ENCODE assay signal across 17 mouse cellular contexts in the genomic region with DNA sequence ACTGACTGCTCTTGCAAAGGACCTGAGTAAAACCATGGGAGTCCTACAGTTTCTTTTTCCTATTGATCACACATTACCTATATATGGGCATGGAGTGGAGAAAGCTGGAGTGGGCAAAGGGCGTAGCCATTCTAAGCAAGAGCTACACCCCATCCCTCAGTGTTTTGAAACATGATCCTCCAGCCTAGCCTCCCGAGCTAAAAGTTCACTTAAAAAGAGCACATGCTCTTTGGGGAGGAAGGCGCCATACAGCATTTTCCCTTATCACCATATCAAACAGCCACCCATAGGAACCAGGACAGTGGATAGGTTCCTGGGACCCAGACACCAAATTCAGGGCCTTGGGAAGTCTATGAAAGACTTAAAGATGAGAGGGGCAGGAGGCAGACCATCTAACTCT. TPM values are rescaled to one million over a fixed set of nuclear protein-coding genes. Genes with fewer than 3 reads are reported as not detected.
DNase-seq lines count a peak whose midpoint lies in the region; ATAC-seq and TF ChIP-seq lines count a peak whose summit lies in the region.
"Had no signal": no experiment of that assay in that cellular context is flagged by ENCODE, and none has a peak within 500 bp of the region (broad histone marks: within the 10 kb centered on the region; RNA-seq: fewer than 3 reads in every experiment).

No protein-coding gene starts in this region.

- H3K9ac ChIP-seq in limb, embryonic 12.5 days (replicated peaks) = no peak overlapping the region
- H3K9ac ChIP-seq in limb, embryonic 13.5 days = no peak overlapping the region
- no peak overlapping the region for H3K9ac ChIP-seq in stomach, embryonic 14.5 days (replicated peaks; ENCODE audit: low read depth, low read length)
- H3K9ac ChIP-seq: neural tube, embryonic 12.5 days had no signal

- 15% methylated on average over 3 of the region's 3 CpGs for WGBS in limb, embryonic 12.5 days
- 25% methylated on average over 3 of the region's 3 CpGs for WGBS in limb, embryonic 10.5 days
- 30% methylated on average over 3 of the region's 3 CpGs for WGBS in limb, embryonic 13.5 days
- 24% methylated on average over 3 of the region's 3 CpGs for WGBS in stomach, embryonic 14.5 days

- H3K4me3 ChIP-seq in gastrocnemius, adult 2 months = no peak overlapping the region
- H3K4me3 ChIP-seq in limb, embryonic 12.5 days (replicated peaks) = no peak overlapping the region
- H3K4me3 ChIP-seq in limb, embryonic 10.5 days = no peak overlapping the region
- no peak overlapping the region for H3K4me3 ChIP-seq in limb, embryonic 13.5 days
- H3K4me3 ChIP-seq in stomach, embryonic 14.5 days (ENCODE audit: low read depth, low read length) = no peak overlapping the region
- H3K4me3 ChIP-seq: neural tube, embryonic 12.5 days had no signal

- H3K4me1 ChIP-seq in limb, embryonic 12.5 days (replicated peaks) = peaks cover 45% of the 10 kb centered on the region
- H3K4me1 ChIP-seq in limb, embryonic 10.5 days = peaks cover 35% of the 10 kb centered on the region
- H3K4me1 ChIP-seq in limb, embryonic 13.5 days = peaks cover 71% of the 10 kb centered on the region
- H3K4me1 ChIP-seq in stomach, embryonic 14.5 days (ENCODE audit: control insufficient read depth, insufficient read depth, low read length) = peaks cover 71% of the 10 kb centered on the region

- ATAC-seq in limb, embryonic 12.5 days (ENCODE audit: insufficient number of reproducible peaks, insufficient read depth, low FRiP score, low TSS enrichment, low read depth) = no peak
- no peak for ATAC-seq in limb, embryonic 13.5 days (ENCODE audit: low FRiP score, low read depth)
- no peak for ATAC-seq in stomach, embryonic 14.5 days (ENCODE audit: insufficient number of reproducible peaks, insufficient read depth, low FRiP score, low read depth)
- no peak for ATAC-seq in granulocyte monocyte progenitor cell, adult 5-6 weeks (replicated peaks; ENCODE audit: poor library complexity, severe bottlenecking)
- ATAC-seq: midbrain, embryonic 16.5 days had no signal

- no peak overlapping the region for H3K4me2 ChIP-seq in limb, embryonic 12.5 days
- no peak overlapping the region for H3K4me2 ChIP-seq in limb, embryonic 13.5 days (replicated peaks)
- no peak overlapping the region for H3K4me2 ChIP-seq in stomach, embryonic 14.5 days (replicated peaks; ENCODE audit: low read depth, low read length)
- H3K4me2 ChIP-seq: neural tube, embryonic 12.5 days had no signal

- H3K36me3 ChIP-seq in limb, embryonic 12.5 days = peaks cover 19% of the 10 kb centered on the region
- peaks cover 32% of the 10 kb centered on the region for H3K36me3 ChIP-seq in limb, embryonic 10.5 days
- H3K36me3 ChIP-seq in limb, embryonic 13.5 days = peaks cover 21% of the 10 kb centered on the region
- no peaks in the 10 kb centered on the region; the same call in 1 of the 2 replicates for H3K36me3 ChIP-seq in stomach, embryonic 14.5 days (ENCODE audit: control insufficient read depth, insufficient read depth, low read length)

- H3K9me3 ChIP-seq in limb, embryonic 12.5 days = no peaks in the 10 kb centered on the region; the same call in 1 of the 2 replicates
- no peaks in the 10 kb centered on the region for H3K9me3 ChIP-seq in limb, embryonic 10.5 days (replicated peaks)
- no peaks in the 10 kb centered on the region for H3K9me3 ChIP-seq in limb, embryonic 13.5 days
- no peaks in the 10 kb centered on the region for H3K9me3 ChIP-seq in stomach, embryonic 14.5 days (ENCODE audit: control insufficient read depth, low read depth, low read length)
- H3K9me3 ChIP-seq: neural tube, embryonic 12.5 days had no signal

- H3K27ac ChIP-seq in gastrocnemius, adult 2 months = peak overlapping the region; percentile 28; the same call in 1 of the 2 replicates
- peak overlapping the region; percentile 42 for H3K27ac ChIP-seq in limb, embryonic 12.5 days
- no peak overlapping the region for H3K27ac ChIP-seq in limb, embryonic 10.5 days
- 0 out of 2 replicates have a peak overlapping the region, but pooled peaks have one; percentile 17 for H3K27ac ChIP-seq in limb, embryonic 13.5 days
- peak overlapping the region; percentile 61; the same call in 1 of the 2 replicates for H3K27ac ChIP-seq in stomach, embryonic 14.5 days (ENCODE audit: low read length)
- H3K27ac ChIP-seq: neural tube, embryonic 12.5 days had no signal

- no peak for DNase-seq in gastrocnemius, adult 2 months
- no peak for DNase-seq in gastrocnemius, postnatal 36 days
- no peak for DNase-seq in limb, embryonic 10.5 days (ENCODE audit: low spot score)
- DNase-seq in MN1 (ENCODE audit: low spot score) = no peak
- DNase-seq: adrenal gland, postnatal 25 days; B cell, adult 2 months; cerebellum, adult 9-11 months; heart, postnatal 36 days; kidney, postnatal 10 days; lung, adult 2 months; right cerebral cortex, postnatal 4 days had no signal

- intact Hi-C loops in gastrocnemius, adult 2 months (cut with DNase I) = no loop called here
- intact Hi-C loops in gastrocnemius, postnatal 36 days (cut with DNase I) = no loop called here

- no peaks in the 10 kb centered on the region for H3K27me3 ChIP-seq in limb, embryonic 12.5 days
- H3K27me3 ChIP-seq in limb, embryonic 10.5 days (ENCODE audit: low read depth, poor library complexity, severe bottlenecking) = no peaks in the 10 kb centered on the region
- no peaks in the 10 kb centered on the region for H3K27me3 ChIP-seq in limb, embryonic 13.5 days
- H3K27me3 ChIP-seq in stomach, embryonic 14.5 days (ENCODE audit: control insufficient read depth, insufficient read depth, low read length) = no peaks in the 10 kb centered on the region
- H3K27me3 ChIP-seq: neural tube, embryonic 12.5 days had no signal

- no peak for TF ChIP-seq CTCF in gastrocnemius, adult 2 months (IDR thresholded peaks at IDR 0.05)

RNA-seq across cellular contexts. Expression of gene Stk24, which starts 20.8 kb away (rescaled TPM):
- total RNA-seq in gastrocnemius, adult 2 months (2021) = 10 to 100 TPM; 29.7 to 40.0 TPM
- total RNA-seq in gastrocnemius, postnatal 36 days (2021) = 10 to 100 TPM; 26.1 to 28.9 TPM
- 47.7 and 51.1 TPM in 2 replicates for polyA plus RNA-seq in limb, embryonic 12.5 days (2016; fragmentation: Nextera tagmentation; extraction: Ambion mirVana)
- polyA plus RNA-seq in limb, embryonic 10.5 days (2016; fragmentation: Nextera tagmentation; extraction: Ambion mirVana) = 43.2 and 43.8 TPM in 2 replicates
- polyA plus RNA-seq in limb, embryonic 13.5 days (2015; fragmentation: Nextera tagmentation; extraction: Ambion mirVana) = 34.5 and 35.1 TPM in 2 replicates
- 46.3 and 48.5 TPM in 2 replicates for polyA plus RNA-seq in stomach, embryonic 14.5 days (2014; fragmentation: Nextera tagmentation; extraction: Ambion mirVana)
- total RNA-seq in granulocyte monocyte progenitor cell, adult 5-6 weeks (2014; fragmentation: Nextera tagmentation) = 87.1 and 141 TPM in 2 replicates
- total RNA-seq in granulocyte monocyte progenitor cell, adult 5-6 weeks (2017) = 63.5 and 70.6 TPM in 2 replicates
